Mouse (Mus musculus) embryonic facial prominence, embryonic 13.5 days (tissue): ENCODE results near the gene Evx1. TPM values are rescaled to one million over a fixed set of nuclear protein-coding genes. Genes with fewer than 3 reads are reported as not detected.
"Not testable (repeated sequence)": the region's sequence is repeated elsewhere in the genome, so short reads cannot be mapped to it uniquely, and the experiment has no call there.

Source experiments
- ATAC-seq: fragments of 200-750 bp; cut with Nextera tagmentation; 2 replicates; pipeline ENCODE4 v1.8.0; 2017; ENCODE audit warnings: low read depth; ENCODE audit not compliant: insufficient number of reproducible peaks, insufficient read depth, low FRiP score, low TSS enrichment
- H3K27ac ChIP-seq: fragments of 300-500 bp; sonication (generic); 2 replicates; pipeline ENCODE4 v1.5.1; 2015; ENCODE audit warnings: moderate library complexity, mild to moderate bottlenecking, inconsistent platforms
- H3K27me3 ChIP-seq: fragments of 300-500 bp; sonication (generic); 2 replicates; pipeline ENCODE4 v1.6.1; 2015; ENCODE audit warnings: mild to moderate bottlenecking, inconsistent platforms
- H3K36me3 ChIP-seq: fragments of 300-500 bp; sonication (generic); 2 replicates; pipeline ENCODE4 v1.6.1; 2015; ENCODE audit warnings: mild to moderate bottlenecking, inconsistent platforms
- H3K4me1 ChIP-seq: fragments of 300-500 bp; sonication (generic); 2 replicates; pipeline ENCODE4 v1.6.1; 2015; ENCODE audit warnings: inconsistent platforms
- H3K4me2 ChIP-seq: fragments of 300-500 bp; sonication (generic); 2 replicates; pipeline ENCODE4 v1.6.1; 2015; ENCODE audit warnings: moderate library complexity, mild to moderate bottlenecking, inconsistent platforms
- H3K4me3 ChIP-seq: fragments of 300-500 bp; sonication (generic); 2 replicates; pipeline ENCODE4 v1.5.1; 2015; ENCODE audit warnings: mild to moderate bottlenecking, inconsistent platforms
- H3K9ac ChIP-seq: fragments of 300-500 bp; sonication (generic); 2 replicates; pipeline ENCODE4 v1.6.1; 2015; ENCODE audit warnings: mild to moderate bottlenecking, inconsistent platforms
- H3K9me3 ChIP-seq: fragments of 300-500 bp; sonication (generic); 2 replicates; pipeline ENCODE4 v1.6.1; 2016; ENCODE audit warnings: inconsistent platforms
- WGBS: fragments of 180-500 bp; shearing (Covaris S2); methylation state at CpG from one replicate; pipeline ENCODE4 v1.1.7; 2015; ENCODE audit warnings: mixed read lengths; 5-methylcytosine and 5-hydroxymethylcytosine counted together
- polyA plus RNA-seq: library from polyadenylated mRNA; unstranded; fragments of >200 nt; fragmentation: Nextera tagmentation; extraction: Ambion mirVana; gene quantifications from 2 replicates; pipeline ENCODE4 v1.2.1, GENCODE M21; 2015

The Evx1 gene
- polyA plus RNA-seq, 1 experiment from 2014 or later: not detected

GRCm38 (mm10) chr6:52346816-52347215, 33.5 kb downstream of the Evx1 start:
- not testable (repeated sequence) for H3K4me1 ChIP-seq, ATAC-seq, H3K4me3 ChIP-seq, H3K27me3 ChIP-seq, H3K9ac ChIP-seq, H3K9me3 ChIP-seq, H3K27ac ChIP-seq, H3K4me2 ChIP-seq, H3K36me3 ChIP-seq
- WGBS: 93% methylated on average over 16 of the region's 16 CpGs

DNA sequence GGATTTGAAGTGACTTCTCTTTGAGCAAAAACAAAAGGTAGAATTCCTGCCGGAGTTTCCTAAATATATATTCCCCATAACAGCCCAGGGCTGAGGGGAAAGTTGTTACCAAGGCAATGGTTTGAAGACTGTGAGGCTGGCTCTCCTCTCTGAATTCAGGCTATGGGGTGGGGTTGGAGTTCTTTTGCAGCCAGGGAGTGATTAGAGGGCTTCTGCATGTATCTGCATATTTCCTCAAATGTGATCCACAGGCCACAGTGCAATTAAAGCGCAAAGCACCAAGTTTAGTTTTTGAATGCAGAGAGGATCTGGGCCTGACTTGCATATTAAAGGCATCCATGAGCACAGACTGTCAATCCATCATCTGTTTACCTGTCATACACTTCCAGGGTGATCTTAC, 52.7 kb downstream of the Evx1 start:
- Histone ChIP-seq H3K4me2 (no peak overlapping the region), H3K4me1 (0 out of 2 replicates have a peak, but pooled peaks cover 4% of the 10 kb centered on the region), H3K27ac (no peak overlapping the region), H3K36me3 (no peaks in the 10 kb centered on the region), H3K9me3 (no peaks in the 10 kb centered on the region), H3K27me3 (no peaks in the 10 kb centered on the region), H3K9ac (no peak overlapping the region), H3K4me3 (no peak overlapping the region)
- ATAC-seq: no peak
- 77% methylated on average over 2 of the region's 2 CpGs for WGBS

GRCm38 (mm10) chr6:52366533-52366932, 53.2 kb downstream of the Evx1 start:
- Histone ChIP-seq H3K27me3 (no peaks in the 10 kb centered on the region), H3K4me2 (no peak overlapping the region), H3K4me3 (no peak overlapping the region), H3K36me3 (no peaks in the 10 kb centered on the region), H3K9ac (no peak overlapping the region), H3K4me1 (0 out of 2 replicates have a peak, but pooled peaks cover 4% of the 10 kb centered on the region), H3K27ac (no peak overlapping the region), H3K9me3 (no peaks in the 10 kb centered on the region)
- WGBS: 73% methylated on average over 11 of the region's 11 CpGs
- ATAC-seq: no peak

GRCm38 (mm10) chr6:52367067-52367466, 53.8 kb downstream of the Evx1 start:
- no peak overlapping the region for H3K27ac ChIP-seq
- no peaks in the 10 kb centered on the region for H3K9me3 ChIP-seq
- H3K36me3 ChIP-seq: no peaks in the 10 kb centered on the region
- H3K4me1 ChIP-seq: 0 out of 2 replicates have a peak, but pooled peaks cover 4% of the 10 kb centered on the region
- no peak overlapping the region for H3K4me2 ChIP-seq
- no peak overlapping the region for H3K9ac ChIP-seq
- no peak overlapping the region for H3K4me3 ChIP-seq
- 68% methylated on average over 4 of the region's 4 CpGs for WGBS
- no peak for ATAC-seq
- no peaks in the 10 kb centered on the region for H3K27me3 ChIP-seq

Other genes with a start within 250 kb of the Evx1 start
- gene Hoxa1, start 155.2 kb upstream of the Evx1 start, polyA plus RNA-seq: 0.21 and 0.84 TPM in 2 replicates
- 0.19 and 1.6 TPM in 2 replicates for gene Hoxa2, start 148.7 kb upstream of the Evx1 start, polyA plus RNA-seq
- 0.08 TPM in 1 of 2 replicates, not detected in the other for gene 5730596B20Rik, start 136.0 kb upstream of the Evx1 start, polyA plus RNA-seq
- 0.46 TPM in 1 of 2 replicates, not detected in the other for gene Hoxa4, start 121.7 kb upstream of the Evx1 start, polyA plus RNA-seq
- 0.18 and 4.8 TPM in 2 replicates for gene Hoxa5, start 108.9 kb upstream of the Evx1 start, polyA plus RNA-seq
- 0.81 TPM in 1 of 2 replicates, not detected in the other for gene Hoxa6, start 104.8 kb upstream of the Evx1 start, polyA plus RNA-seq
- gene Hoxa3, start 100.2 kb upstream of the Evx1 start, polyA plus RNA-seq: 0.52 TPM in 1 of 2 replicates, not detected in the other
- not detected in 2 replicates for gene Gm28308, start 100.2 kb upstream of the Evx1 start, polyA plus RNA-seq
- gene Hoxa7, start 91.6 kb upstream of the Evx1 start, polyA plus RNA-seq: not detected in 2 replicates
- gene Hoxa9, start 82.4 kb upstream of the Evx1 start, polyA plus RNA-seq: not detected in 2 replicates
- gene Hoxa10, start 72.6 kb upstream of the Evx1 start, polyA plus RNA-seq: 0.13 TPM in 1 of 2 replicates, not detected in the other
- gene Hoxa11, start 67.7 kb upstream of the Evx1 start, polyA plus RNA-seq: not detected in 2 replicates
- not detected in 2 replicates for gene Hoxa13, start 52.6 kb upstream of the Evx1 start, polyA plus RNA-seq